Mouse (Mus musculus) C2C12 (cell line): Measurements from ENCODE around the gene Cep131.

Source experiments
- CTCF ChIP-seq: IDR thresholded peaks from one replicate; pipeline ENCODE4 v1.5.1; 2011; ENCODE audit not compliant: control insufficient read depth, insufficient read depth, insufficient read length
- FOSL1 ChIP-seq: IDR thresholded peaks from one replicate; pipeline ENCODE4 v1.8.0; 2011; ENCODE audit warnings: mild to moderate bottlenecking, low read length; ENCODE audit not compliant: poor library complexity, insufficient read depth, severe bottlenecking
- USF1 ChIP-seq: IDR thresholded peaks from one replicate; pipeline ENCODE4 v1.6.1; 2011; ENCODE audit warnings: low read depth, mild to moderate bottlenecking, control low read depth, moderate library complexity

GRCm38 (mm10) chr11:120109558-120110210 is 23.1 kb upstream of the Cep131 start:
- TF ChIP-seq USF1: no peak
- no peak for TF ChIP-seq FOSL1
- no peak for TF ChIP-seq CTCF
